Mouse (Mus musculus) limb, embryonic 14.5 days (tissue): ENCODE data around the gene Jup. TPM values are rescaled to one million over a fixed set of nuclear protein-coding genes. Genes with fewer than 3 reads are reported as not detected.

Experiments used
- ATAC-seq: fragments of 200-750 bp; cut with Nextera tagmentation; 2 replicates; pipeline ENCODE4 v1.8.0; 2017; ENCODE audit warnings: low read depth, moderate number of reproducible peaks, moderate TSS enrichment; ENCODE audit not compliant: low FRiP score
- DNase-seq: peaks from one replicate; pipeline ENCODE4 v3.0.0-alpha.2; 2015; ENCODE audit warnings: low spot score
- H3K27ac ChIP-seq: fragments of 300-500 bp; sonication (generic); replicated peaks from 2 replicates; pipeline ENCODE4 v1.5.1; 2014; ENCODE audit warnings: low read depth, mild to moderate bottlenecking, low read length, moderate library complexity, mixed read lengths
- H3K27me3 ChIP-seq: fragments of 300-500 bp; sonication (generic); 2 replicates; pipeline ENCODE4 v1.6.1; 2014; ENCODE audit warnings: low read length, mixed read lengths; ENCODE audit not compliant: control insufficient read depth, insufficient read depth
- H3K36me3 ChIP-seq: fragments of 300-500 bp; sonication (generic); 2 replicates; pipeline ENCODE4 v1.6.1; 2014; ENCODE audit warnings: mild to moderate bottlenecking, low read length, moderate library complexity, mixed read lengths; ENCODE audit not compliant: control insufficient read depth, insufficient read depth
- H3K4me1 ChIP-seq: fragments of 300-500 bp; sonication (generic); 2 replicates; pipeline ENCODE4 v1.6.1; 2014; ENCODE audit warnings: antibody characterized with exemption, low read length, mixed read lengths; ENCODE audit not compliant: control insufficient read depth, insufficient read depth
- H3K4me2 ChIP-seq: fragments of 300-500 bp; sonication (generic); replicated peaks from 2 replicates; pipeline ENCODE4 v1.6.1; 2014; ENCODE audit warnings: low read depth, mild to moderate bottlenecking, low read length, moderate library complexity; ENCODE audit not compliant: severe bottlenecking
- H3K4me3 ChIP-seq: fragments of 300-500 bp; sonication (generic); replicated peaks from 2 replicates; pipeline ENCODE4 v1.5.1; 2014; ENCODE audit warnings: low read length
- H3K9ac ChIP-seq: fragments of 300-500 bp; sonication (generic); 2 replicates; pipeline ENCODE4 v1.6.1; 2014; ENCODE audit warnings: mild to moderate bottlenecking, low read depth, low read length, moderate library complexity; ENCODE audit not compliant: severe bottlenecking
- H3K9me3 ChIP-seq: fragments of 300-500 bp; sonication (generic); 2 replicates; pipeline ENCODE4 v1.6.1; 2016; ENCODE audit warnings: low read length; ENCODE audit not compliant: control insufficient read depth
- POLR2A ChIP-seq: fragments of 200-500 bp; IDR thresholded peaks from 2 replicates; pipeline ENCODE4 v1.8.0; 2012; ENCODE audit warnings: inconsistent platforms, mild to moderate bottlenecking, moderate library complexity, borderline replicate concordance; ENCODE audit not compliant: insufficient read depth, insufficient read length; ENCODE audit errors: extremely low read depth
- WGBS: fragments of 180-500 bp; shearing (Covaris S2); extraction: QIAGEN DNeasy Blood & Tissue Kit; methylation state at CpG from one replicate; pipeline ENCODE4 v1.1.7; 2014; 5-methylcytosine and 5-hydroxymethylcytosine counted together
- polyA plus RNA-seq, 2 experiments: library from polyadenylated mRNA; depleted of rRNA in 1 of 2; stranded (reverse) in 1 of 2; unstranded in 1 of 2; fragments of >200 nt; fragmentation: Nextera tagmentation in 1 of 2; extraction: Ambion mirVana in 1 of 2; gene quantifications; 2 replicates each; pipeline versions ENCODE4 v1.2.1 to v1.2.3; 2012 to 2014

Jup gene
- polyA plus RNA-seq, 2 experiments: 111 to 159 TPM

DNA sequence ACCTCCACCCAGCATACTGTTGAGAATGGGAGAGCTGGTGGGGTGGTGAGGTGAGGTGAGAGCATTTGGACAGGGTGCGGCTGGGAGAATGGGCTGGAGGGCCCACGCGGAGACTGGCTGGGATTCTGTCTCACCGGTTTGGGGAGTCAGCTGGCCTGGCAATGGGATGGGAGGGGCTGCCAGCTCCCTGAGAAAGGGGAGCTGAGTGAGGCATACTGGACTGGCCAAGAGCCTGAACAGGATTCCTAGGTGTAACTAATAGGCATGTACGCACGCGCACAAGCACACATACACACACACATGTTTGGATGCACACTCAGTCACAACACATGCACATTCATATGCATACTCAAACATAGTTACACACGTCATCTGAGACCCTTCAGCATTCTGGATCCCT is 8.7 kb upstream of the Jup start:
- no peak overlapping the region for H3K27ac ChIP-seq
- WGBS: 85% methylated on average over 8 of the region's 8 CpGs
- DNase-seq (no peak), ATAC-seq (no peak)
- H3K4me3 ChIP-seq: no peak overlapping the region
- no peaks in the 10 kb centered on the region for H3K9me3 ChIP-seq
- TF ChIP-seq POLR2A: no peak
- H3K27me3 ChIP-seq: no peaks in the 10 kb centered on the region
- H3K9ac ChIP-seq: no peak overlapping the region
- peaks cover 39% of the 10 kb centered on the region for H3K36me3 ChIP-seq
- no peak overlapping the region for H3K4me2 ChIP-seq
- no peaks in the 10 kb centered on the region for H3K4me1 ChIP-seq

- no peak for TF ChIP-seq POLR2A
- 90% methylated on average over 3 of the region's 3 CpGs for whole genome bisulfite sequencing
- Histone ChIP-seq H3K4me2 (no peak overlapping the region), H3K9me3 (no peaks in the 10 kb centered on the region), H3K27me3 (no peaks in the 10 kb centered on the region), H3K4me3 (no peak overlapping the region), H3K27ac (no peak overlapping the region), H3K36me3 (peaks cover 23% of the 10 kb centered on the region), H3K9ac (no peak overlapping the region), H3K4me1 (no peaks in the 10 kb centered on the region)
- no peak for DNase-seq
- ATAC-seq: no peak
Observed at GRCm38 (mm10) chr11:100404456-100405074, 7.0 kb upstream of the Jup start.

- Histone ChIP-seq H3K4me2 (no peak overlapping the region), H3K36me3 (peaks cover 13% of the 10 kb centered on the region), H3K27ac (no peak overlapping the region), H3K9ac (no peak overlapping the region), H3K4me1 (no peaks in the 10 kb centered on the region), H3K9me3 (no peaks in the 10 kb centered on the region), H3K4me3 (no peak overlapping the region), H3K27me3 (no peaks in the 10 kb centered on the region)
- TF ChIP-seq POLR2A: no peak
- DNase-seq (no peak), ATAC-seq (no peak)
- 72% methylated on average over 10 of the region's 10 CpGs for WGBS
Observed at GRCm38 (mm10) chr11:100403445-100404134, 6.0 kb upstream of the Jup start.

DNA sequence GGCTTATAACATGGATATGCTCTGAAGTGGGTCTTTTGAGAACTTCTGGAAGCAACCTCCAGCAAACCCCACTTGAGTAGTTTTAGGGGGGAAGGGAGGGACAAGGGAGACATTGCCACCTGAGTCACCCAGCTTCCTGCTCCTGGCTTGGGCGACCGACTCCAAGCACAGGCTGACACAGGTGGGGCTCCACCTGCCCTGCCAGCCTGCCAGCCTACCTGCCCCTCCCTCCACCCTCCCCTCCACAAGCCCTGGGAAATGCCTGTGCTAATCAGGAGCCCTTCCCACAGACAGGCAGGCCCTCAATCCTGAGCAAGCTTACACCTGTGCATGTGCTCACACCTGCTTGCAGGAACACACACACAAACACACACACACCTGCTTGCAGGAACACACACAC is 5.1 kb upstream of the Jup start:
- no peak overlapping the region for H3K9ac ChIP-seq
- no peaks in the 10 kb centered on the region for H3K9me3 ChIP-seq
- TF ChIP-seq POLR2A: no peak
- ATAC-seq (no peak), DNase-seq (no peak)
- H3K4me2 ChIP-seq: no peak overlapping the region
- H3K4me3 ChIP-seq: no peak overlapping the region
- peaks cover 5% of the 10 kb centered on the region; the same call in 1 of the 2 replicates for H3K36me3 ChIP-seq
- no peaks in the 10 kb centered on the region for H3K4me1 ChIP-seq
- 71% methylated on average over 2 of the region's 2 CpGs for WGBS
- H3K27me3 ChIP-seq: no peaks in the 10 kb centered on the region
- H3K27ac ChIP-seq: no peak overlapping the region

DNA sequence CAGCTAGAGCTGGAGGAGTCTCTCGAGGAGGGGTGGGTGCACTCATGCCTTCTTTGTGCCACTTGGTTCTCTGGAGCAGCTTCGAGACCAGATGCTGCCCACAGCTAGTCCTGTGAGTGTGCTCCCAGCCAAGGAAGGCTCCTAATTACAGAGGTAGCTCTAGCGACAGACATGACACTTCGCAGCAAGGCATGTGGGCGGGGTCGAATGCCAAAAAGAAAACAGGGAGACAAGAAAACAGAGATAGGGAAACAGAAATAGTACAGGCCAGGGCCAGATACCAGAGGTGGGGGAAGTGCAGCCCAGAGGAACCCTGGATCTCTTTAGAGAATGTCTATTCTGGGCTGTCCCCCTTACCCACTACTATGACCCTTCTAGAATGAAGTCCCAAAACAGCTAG is 4.7 kb upstream of the Jup start:
- no peak overlapping the region for H3K9ac ChIP-seq
- DNase-seq (no peak), ATAC-seq (no peak)
- no peaks in the 10 kb centered on the region for H3K27me3 ChIP-seq
- WGBS: 22% methylated on average over 6 of the region's 6 CpGs
- 0 out of 2 replicates have a peak, but pooled peaks cover 3% of the 10 kb centered on the region for H3K36me3 ChIP-seq
- no peak overlapping the region for H3K4me3 ChIP-seq
- H3K4me2 ChIP-seq: no peak overlapping the region
- no peaks in the 10 kb centered on the region for H3K4me1 ChIP-seq
- no peak for TF ChIP-seq POLR2A
- H3K9me3 ChIP-seq: no peaks in the 10 kb centered on the region
- no peak overlapping the region for H3K27ac ChIP-seq
